Mouse (Mus musculus) regulatory T cell (primary cell): ENCODE measurements around the gene Ell.

Experiments
- in situ Hi-C: fragments of 300-600 bp; cut with MboI, MseI; formaldehyde crosslinking; loops from one replicate; pipeline ENCODE4 v1.15.1; 2025; ENCODE audit warnings: high pct_unique_total_duplicates

Gene Ell

GRCm38 (mm10) chr8:70610796-70611771 lies 71.8 kb downstream of the Ell start:
- in situ Hi-C loops, result loop anchor here (5.0 kb wide), 1 partner anchor 46 kb away; no protein-coding TSS in a partner anchor

DNA sequence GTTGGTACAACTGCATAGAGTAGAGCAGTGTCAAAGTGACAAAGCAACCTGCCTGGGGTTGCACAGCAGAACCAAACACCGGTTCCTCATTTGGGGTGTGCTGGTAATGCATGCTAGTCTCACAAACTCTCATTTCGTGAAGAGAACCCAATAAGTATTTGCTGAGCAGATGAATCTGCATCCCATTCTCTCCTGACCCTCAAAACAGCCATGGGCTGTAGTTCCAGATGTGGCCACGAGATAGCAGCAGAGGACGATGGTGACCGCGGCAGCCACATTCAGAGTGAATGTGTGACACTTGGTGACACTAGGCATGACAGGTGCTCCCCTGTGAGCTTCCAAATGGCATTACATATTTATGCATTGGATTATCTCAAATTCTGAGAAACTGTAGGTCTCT lies 72.6 kb downstream of the Ell start:
- in situ Hi-C loops, result loop anchor here (5.0 kb wide), 1 partner anchor 45 kb away; no protein-coding TSS in a partner anchor

DNA sequence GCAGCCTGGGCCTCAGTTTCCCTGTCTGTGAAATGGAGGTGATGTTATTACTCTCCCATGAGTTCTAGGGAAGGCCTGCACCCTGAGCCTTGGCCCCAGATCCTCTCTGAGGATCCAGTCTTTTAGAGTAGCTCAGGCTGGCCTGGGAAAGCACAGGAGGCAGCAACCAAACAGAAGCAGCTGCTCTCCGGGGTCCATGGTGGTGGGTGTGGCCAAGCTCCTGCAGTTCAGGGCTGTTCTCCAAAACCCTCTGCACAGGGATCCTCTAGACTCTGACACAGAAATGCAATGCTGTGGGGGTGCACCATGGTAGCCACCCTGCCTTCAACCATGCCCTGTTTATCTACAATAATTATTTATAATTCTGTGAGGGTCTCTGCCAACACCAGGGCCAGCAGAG lies 74.5 kb downstream of the Ell start:
- in situ Hi-C loops, result loop anchor here (5.0 kb wide), 1 partner anchor 44 kb away; no protein-coding TSS in a partner anchor

DNA sequence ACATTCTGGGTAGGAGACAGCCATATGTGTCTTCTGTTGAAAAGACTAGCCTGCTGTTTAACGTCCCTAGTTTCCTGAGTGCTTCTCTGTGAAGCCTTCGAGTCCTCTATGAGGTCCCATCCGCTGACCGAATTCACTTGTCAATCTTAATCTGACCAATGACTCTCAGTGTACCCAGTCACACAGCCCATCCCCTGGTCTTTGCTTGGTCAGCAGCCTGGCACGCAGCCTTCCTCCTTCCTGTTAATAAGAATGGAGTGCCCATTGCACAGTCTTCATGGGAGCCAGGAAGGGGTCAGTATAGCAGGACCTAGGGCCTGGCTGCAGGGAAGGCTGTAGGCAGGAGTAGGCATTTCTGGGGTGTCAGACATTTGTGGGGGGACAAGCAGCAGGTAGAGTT lies 75.2 kb downstream of the Ell start:
- in situ Hi-C loops, result loop anchor here (5.0 kb wide), 1 partner anchor 43 kb away; no protein-coding TSS in a partner anchor

DNA sequence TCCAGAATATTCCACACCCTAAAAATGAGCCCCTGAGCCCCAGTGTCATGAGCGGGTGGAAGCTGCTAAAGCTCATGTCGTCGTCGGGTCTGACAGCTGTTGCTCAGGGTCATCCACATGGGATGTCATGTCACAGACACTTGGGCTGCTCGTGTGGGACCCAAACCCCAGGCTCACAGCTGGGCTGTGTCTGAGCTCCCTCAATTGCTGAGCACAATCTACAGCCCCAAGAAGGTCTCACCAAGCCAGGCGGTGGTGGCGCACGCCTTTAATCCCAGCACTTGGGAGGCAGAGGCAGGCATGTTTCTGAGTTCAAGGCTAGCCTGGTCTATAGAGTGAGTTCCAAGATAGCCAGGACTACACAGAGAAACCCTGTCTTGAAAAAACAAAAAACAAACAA lies 76.0 kb downstream of the Ell start:
- in situ Hi-C loops, result no loop called here

DNA sequence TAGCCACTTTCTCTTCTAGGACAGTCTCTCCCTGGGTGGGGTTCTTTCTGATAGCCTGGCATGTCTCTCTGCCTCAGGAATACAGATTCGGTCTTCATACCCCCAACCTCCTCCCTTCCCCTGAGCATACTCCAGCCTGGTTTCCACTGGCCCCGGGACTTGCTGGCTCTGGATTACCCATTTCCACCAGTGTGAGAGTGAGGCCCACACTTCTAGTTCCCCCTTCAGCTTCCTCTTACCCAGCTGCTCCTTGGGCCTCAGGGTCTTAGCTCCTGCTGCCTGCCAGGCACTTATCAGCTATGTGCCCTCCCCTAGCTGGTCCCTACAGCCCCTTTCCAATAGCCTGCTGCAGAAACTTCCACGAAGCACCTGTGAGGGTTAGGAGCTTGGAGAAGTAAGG lies 76.6 kb downstream of the Ell start, which contains the start of gene Lrrc25:
TSS of gene Lrrc25 (plus strand) at position 262 of the 400 bp plus-strand sequence.
- in situ Hi-C loops, result no loop called here

GRCm38 (mm10) chr8:70616645-70617044 lies 77.4 kb downstream of the Ell start:
- in situ Hi-C loops, result no loop called here

DNA sequence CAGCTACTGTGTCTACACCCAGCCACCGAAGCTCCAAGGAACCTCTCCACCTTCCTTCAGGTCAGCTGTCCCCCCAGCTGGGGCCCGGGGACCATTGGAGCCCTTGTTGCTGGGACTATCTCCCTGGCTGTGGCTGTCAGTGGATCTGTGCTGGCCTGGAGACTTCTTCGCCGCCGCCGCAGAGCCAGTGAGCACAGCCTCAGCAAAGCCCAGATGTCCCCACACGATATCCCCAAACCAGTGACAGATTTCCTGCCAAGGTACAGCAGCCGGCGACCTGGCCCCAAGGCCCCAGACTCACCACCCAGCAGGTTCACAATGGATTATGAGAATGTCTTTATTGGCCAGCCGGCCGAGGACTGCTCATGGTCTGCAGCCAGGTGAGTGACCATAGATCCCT lies 78.7 kb downstream of the Ell start:
- in situ Hi-C loops, result no loop called here

- in situ Hi-C loops, result no loop called here
Observed at GRCm38 (mm10) chr8:70618888-70619334, 79.7 kb downstream of the Ell start.

DNA sequence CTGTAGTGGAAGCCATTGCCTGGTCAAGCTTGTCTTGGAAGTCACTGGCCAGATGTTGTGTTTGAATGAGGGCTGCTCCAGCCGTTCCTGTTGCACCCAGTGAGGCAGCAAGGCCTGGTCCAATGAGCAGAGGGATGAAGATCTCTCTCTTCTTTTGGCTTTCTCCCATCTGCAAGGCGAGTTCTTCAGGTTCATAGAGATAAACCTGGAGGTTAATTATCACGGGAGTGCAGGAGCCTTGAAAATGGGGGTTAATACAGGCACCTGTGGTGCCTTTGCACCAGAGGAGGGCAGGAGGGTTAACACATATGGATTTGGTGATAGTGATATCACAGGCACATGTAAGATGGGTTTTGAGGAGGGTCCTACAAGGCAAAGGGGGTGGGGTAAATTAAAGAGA lies 83.0 kb downstream of the Ell start:
- in situ Hi-C loops, result no loop called here

DNA sequence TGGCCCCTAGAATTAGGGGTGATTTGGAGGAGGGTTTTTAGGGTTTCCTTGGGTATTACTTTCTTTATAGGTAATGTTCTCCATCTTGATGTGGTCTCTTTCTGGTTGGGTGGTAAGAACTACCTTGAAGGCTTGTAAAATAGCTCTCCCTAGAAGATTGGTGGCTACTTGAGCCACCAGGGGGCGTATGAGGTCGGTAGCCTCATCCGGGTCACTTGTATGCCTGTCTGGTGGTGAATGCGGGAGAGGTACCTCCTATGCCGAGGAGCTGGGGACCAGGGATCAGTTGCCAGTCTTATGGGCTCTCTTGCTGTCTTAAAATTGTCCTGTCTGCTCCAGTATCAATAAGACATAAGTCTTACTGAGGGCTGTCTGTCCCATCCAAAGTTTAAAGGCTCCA lies 85.8 kb downstream of the Ell start:
- in situ Hi-C loops, result no loop called here

- in situ Hi-C loops, result no loop called here
Observed at GRCm38 (mm10) chr8:70627041-70627440, 87.8 kb downstream of the Ell start.

DNA sequence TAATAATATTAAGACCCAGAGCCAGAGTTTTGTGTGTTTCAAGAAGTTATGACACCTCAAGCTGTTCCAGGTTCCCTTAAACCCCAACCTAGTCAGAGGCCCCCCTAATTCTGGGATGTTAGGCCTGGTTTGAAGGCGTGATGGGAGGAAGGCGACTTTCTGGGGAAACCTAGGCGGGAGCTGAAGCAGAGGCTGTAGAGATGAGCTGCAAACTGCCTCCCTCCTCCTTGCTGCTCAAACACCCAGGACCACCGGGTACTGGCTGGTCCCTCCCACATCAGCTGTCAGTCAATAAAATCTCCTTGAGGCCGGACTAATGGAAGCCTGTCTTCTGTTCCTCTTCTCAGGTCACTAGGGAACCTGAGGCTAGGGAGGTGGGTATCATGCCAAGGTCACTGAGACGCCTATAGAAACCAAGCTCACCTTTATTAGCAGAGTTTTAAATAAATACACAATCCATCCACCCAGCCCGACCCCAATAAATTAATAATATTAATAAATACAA lies 89.8 kb downstream of the Ell start:
- in situ Hi-C loops, result no loop called here

DNA sequence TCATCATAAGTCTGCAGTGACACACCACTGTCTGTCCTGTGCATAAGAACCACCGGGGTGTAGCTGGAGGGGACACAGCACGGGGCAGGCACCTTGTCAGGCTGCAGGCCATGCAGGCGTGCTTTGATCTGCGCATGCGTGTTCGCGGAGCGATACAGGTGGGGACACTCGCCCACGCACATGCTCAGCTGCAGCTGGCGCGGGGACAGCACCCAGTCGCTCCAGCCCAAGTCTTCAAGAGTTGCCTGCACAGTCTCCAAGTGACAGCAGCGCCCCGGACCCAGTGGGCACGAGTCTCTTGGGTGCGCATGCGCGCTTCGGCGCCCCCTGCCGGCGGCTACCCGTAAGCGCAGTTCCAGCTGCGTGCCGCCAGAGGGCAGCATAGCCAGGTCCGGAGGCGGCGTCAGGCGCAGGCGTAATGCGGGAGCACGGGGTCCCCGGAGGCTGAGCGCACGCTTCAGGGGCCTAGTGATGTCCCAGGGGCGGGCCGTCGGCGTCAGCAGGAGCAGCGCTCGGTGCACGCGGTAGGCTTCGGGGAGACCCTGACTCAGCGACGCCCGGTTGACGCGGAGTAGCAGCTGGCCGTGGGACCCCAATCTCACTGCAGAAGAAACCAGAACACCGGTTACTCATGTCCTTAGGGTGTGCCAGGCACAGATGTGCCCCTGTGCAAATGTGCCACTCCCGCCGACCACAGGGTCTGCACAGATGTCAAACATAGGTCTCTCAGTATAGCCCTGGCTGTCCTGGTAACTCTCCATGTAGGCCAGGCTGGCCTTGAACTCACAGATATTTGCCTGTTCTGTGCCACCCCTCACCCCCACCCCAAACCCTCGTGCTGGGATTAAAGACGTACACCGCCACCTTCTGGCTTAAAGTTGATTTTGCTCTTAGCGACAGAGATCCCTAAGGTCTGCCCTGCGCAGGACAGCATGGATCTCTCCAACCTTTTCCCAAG lies 90.6 kb downstream of the Ell start:
- in situ Hi-C loops, result no loop called here

GRCm38 (mm10) chr8:70630532-70631381 lies 91.5 kb downstream of the Ell start:
- in situ Hi-C loops, result no loop called here

DNA sequence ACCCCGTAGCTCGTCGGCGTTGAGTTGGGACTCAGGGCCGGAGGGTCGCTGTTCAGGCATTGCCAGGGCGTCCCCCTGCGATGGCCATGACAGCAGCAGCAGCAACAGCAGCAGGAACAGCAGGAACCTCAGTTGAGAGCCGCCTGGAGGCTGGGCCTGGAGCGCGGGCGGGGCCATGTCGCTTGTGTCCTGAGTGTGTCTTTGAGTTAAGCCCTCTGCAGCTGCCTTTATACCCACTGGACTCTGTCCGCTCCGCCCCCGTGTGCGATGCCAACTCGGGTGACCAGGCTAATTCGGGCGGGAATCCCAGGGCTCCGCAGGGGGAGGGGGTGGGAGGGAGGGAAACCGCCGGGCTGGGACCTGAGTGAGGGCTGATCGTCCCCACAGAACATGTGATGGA lies 92.2 kb downstream of the Ell start:
- in situ Hi-C loops, result no loop called here

GRCm38 (mm10) chr8:70632346-70632892 lies 93.2 kb downstream of the Ell start, which contains the start of gene Gdf15:
TSS of gene Gdf15 (minus strand) at chr8:70632456.
- in situ Hi-C loops, result no loop called here

DNA sequence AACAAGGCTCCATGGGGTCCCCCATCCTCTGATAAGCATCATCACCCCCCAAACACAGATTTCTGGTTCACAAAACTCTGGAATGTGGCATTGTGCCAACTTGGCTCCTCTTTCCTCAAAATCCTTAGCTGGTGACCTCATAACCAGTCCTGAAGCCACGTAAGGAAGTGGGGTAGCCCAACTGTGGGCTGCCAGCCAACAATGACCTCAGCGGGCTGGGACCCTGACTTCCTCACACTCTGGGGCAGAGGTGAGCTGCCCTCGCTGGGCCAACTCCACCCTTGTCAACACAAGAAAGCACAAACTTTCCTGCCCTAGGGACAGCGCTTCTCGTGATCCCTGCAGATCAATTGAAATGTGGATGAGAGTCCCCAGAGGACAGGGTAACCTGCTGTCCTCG lies 94.8 kb downstream of the Ell start:
- in situ Hi-C loops, result no loop called here

- in situ Hi-C loops, result no loop called here
Observed at GRCm38 (mm10) chr8:70635527-70635926, 96.3 kb downstream of the Ell start.

DNA sequence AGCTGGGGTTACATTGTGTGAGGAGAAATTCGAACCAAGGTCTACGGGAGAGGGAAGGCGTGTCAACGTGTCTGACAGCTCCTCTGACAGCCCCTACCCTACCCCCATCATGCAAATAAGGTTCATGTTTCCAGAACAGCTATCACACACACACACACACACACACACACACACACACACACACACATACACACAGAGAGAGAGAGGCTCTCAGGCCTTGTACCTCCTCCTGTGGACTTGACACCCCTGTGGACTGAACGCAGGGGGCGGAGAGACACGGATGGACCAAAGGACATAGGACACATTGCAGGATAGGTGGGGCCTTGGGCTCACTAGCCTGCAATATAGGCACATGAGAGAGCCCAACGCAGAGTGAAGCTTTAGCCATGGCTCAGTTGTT lies 97.6 kb downstream of the Ell start:
- in situ Hi-C loops, result no loop called here
